Mouse (Mus musculus): ENCODE data around the gene Ppm1k.

Gene Ppm1k

DNA sequence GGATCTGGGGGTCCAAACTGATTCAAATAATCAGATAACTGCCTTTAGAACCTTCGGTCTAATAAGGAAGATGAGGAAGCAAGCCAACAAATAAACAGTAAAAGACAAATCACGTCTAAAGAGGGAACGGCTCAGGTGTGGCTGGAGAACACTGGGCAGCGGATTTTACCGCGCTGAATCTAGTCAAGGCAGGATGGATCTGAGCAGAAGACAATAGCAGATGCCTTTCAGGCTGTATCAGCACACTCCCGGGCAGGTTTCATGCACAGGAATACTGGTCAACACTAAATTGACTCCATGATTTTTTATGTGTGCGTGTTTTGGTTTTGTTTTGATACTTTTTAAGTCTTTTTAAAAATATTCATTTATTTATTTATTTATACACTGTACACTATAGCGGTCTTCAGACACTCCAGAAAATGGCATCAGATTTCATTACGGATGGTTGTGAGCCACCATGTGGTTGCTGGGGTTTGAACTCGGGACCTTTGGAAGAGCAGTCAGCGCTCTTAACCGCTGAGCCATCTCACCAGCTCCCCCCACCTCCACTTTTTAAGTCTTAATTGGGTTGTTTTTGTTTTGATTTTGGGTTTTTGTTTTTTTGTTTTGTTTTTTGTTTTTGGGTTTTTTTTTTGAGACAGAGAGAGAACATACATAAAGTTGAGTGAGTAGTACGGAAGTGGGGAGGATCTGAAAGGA is 852 bp upstream of the Ppm1k start:
- TF ChIP-seq CTCF (conservative IDR thresholded peaks at IDR 0.05; ENCODE audit: low read length) (no peak), POU5F1 (IDR thresholded peaks at IDR 0.05; ENCODE audit: borderline replicate concordance, low read length) (no peak), NANOG (IDR thresholded peaks at IDR 0.05; ENCODE audit: borderline replicate concordance, low read length) (no peak)
- peak overlapping the region; percentile 81 for H3K4me3 ChIP-seq (replicated peaks; ENCODE audit: low read length)
- 0 out of 2 replicates have a peak, but pooled peaks cover 3% of the 10 kb centered on the region for H3K27me3 ChIP-seq (ENCODE audit: insufficient read depth, low read length)
- H3K4me1 ChIP-seq (replicated peaks; ENCODE audit: low read depth, low read length), result peaks cover 16% of the 10 kb centered on the region
- H3K9me3 ChIP-seq (ENCODE audit: low read length), result no peaks in the 10 kb centered on the region
- no peaks in the 10 kb centered on the region for H3K36me3 ChIP-seq (ENCODE audit: insufficient read depth, low read length)

DNA sequence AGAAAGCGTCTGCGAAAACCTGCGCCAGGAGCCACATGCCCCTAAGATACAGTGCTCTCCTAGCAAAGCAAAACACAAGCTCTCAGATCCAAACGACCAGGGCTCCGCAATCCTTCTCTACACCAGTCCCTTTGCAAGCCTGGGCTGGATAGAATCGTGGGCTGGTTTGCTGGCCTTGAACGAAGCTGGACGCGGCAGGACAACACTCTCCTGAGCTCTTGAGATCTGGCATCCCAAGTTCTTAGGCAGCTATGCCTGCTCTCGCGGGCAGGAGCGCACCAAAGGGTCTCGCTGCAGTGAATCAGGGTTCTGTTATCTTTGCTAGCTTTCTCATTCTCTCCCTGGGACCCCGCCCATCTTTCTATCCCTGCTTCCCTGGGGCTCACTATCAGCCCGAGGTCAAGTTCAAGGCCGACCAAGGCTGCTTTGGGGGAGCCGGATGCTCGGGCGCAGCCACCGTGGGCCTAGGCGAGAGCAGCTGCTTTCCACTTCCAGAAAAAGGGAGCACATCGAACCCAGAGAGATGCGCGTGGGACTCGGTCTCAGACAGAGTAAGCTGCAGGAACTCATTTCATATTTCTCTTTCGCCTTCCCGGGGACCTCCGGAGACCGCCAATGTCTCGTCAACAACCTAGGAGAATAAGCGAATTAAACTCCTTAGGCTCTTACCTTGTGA is 519 bp downstream of the Ppm1k start:
- Histone ChIP-seq H3K4me3 (replicated peaks; ENCODE audit: low read length) (peak overlapping the region; percentile 81), H3K27me3 (ENCODE audit: insufficient read depth, low read length) (0 out of 2 replicates have a peak, but pooled peaks cover 3% of the 10 kb centered on the region)
- TF ChIP-seq NANOG (IDR thresholded peaks at IDR 0.05; ENCODE audit: borderline replicate concordance, low read length) (0 out of 2 replicates have a peak, but pooled peaks have one; percentile 8), POU5F1 (IDR thresholded peaks at IDR 0.05; ENCODE audit: borderline replicate concordance, low read length) (no peak)

DNA sequence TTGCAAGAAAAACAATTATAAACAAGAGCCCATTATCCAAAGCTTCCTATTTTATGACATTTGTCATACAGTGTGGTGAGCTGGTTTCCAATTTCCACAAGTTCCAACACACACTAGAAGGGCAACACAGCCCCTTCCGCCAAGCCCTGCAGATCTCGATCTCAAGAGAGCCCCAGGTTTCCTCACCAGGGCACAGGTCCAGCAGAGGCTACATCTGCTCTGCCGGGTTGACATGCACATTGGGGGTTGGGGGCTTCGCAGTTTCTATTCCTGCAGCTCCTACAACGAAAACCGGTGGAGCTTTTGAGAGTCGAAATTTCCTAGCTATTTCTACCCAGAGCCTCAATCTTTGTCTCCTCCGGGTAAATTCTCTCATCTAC is 1.0 kb downstream of the Ppm1k start:
- H3K4me3 ChIP-seq (replicated peaks; ENCODE audit: low read length), result peak overlapping the region; percentile 81
- H3K27me3 ChIP-seq (ENCODE audit: insufficient read depth, low read length), result 0 out of 2 replicates have a peak, but pooled peaks cover 3% of the 10 kb centered on the region
- no peaks in the 10 kb centered on the region for H3K36me3 ChIP-seq (ENCODE audit: insufficient read depth, low read length)
- H3K4me1 ChIP-seq (replicated peaks; ENCODE audit: low read depth, low read length), result peaks cover 16% of the 10 kb centered on the region
- TF ChIP-seq CTCF (conservative IDR thresholded peaks at IDR 0.05; ENCODE audit: low read length) (no peak), NANOG (IDR thresholded peaks at IDR 0.05; ENCODE audit: borderline replicate concordance, low read length) (no peak), POU5F1 (IDR thresholded peaks at IDR 0.05; ENCODE audit: borderline replicate concordance, low read length) (no peak)
- H3K9me3 ChIP-seq (ENCODE audit: low read length), result no peaks in the 10 kb centered on the region

More for the DNA sequence above, 519 bp downstream of the Ppm1k start:
- H3K36me3 ChIP-seq (ENCODE audit: insufficient read depth, low read length), result no peaks in the 10 kb centered on the region
- peaks cover 16% of the 10 kb centered on the region for H3K4me1 ChIP-seq (replicated peaks; ENCODE audit: low read depth, low read length)
- no peaks in the 10 kb centered on the region for H3K9me3 ChIP-seq (ENCODE audit: low read length)

DNA sequence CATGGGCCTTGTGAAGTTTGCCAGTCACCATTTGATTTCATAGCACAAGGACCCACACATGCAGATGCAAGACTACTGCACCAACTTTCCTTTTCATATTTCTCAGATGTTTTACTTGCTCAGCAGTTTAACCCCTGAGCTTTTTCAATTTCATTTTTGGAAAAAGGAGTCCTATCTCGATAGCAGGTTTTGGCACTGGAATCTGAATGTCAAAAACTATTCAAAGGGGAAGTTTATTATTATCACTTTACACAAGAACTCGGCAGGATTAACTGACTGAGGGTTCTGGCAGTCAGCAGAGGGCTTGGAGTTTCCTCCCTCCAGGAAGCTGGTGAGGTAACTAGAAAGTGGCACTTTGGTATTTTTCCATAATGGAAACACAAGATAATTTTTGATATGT is 1.9 kb downstream of the Ppm1k start:
- Histone ChIP-seq H3K4me3 (replicated peaks; ENCODE audit: low read length) (no peak overlapping the region), H3K4me1 (replicated peaks; ENCODE audit: low read depth, low read length) (peaks cover 16% of the 10 kb centered on the region), H3K36me3 (ENCODE audit: insufficient read depth, low read length) (no peaks in the 10 kb centered on the region), H3K27me3 (ENCODE audit: insufficient read depth, low read length) (0 out of 2 replicates have a peak, but pooled peaks cover 3% of the 10 kb centered on the region), H3K9me3 (ENCODE audit: low read length) (no peaks in the 10 kb centered on the region)
- TF ChIP-seq POU5F1 (IDR thresholded peaks at IDR 0.05; ENCODE audit: borderline replicate concordance, low read length) (no peak), NANOG (IDR thresholded peaks at IDR 0.05; ENCODE audit: borderline replicate concordance, low read length) (no peak), CTCF (conservative IDR thresholded peaks at IDR 0.05; ENCODE audit: low read length) (no peak)

DNA sequence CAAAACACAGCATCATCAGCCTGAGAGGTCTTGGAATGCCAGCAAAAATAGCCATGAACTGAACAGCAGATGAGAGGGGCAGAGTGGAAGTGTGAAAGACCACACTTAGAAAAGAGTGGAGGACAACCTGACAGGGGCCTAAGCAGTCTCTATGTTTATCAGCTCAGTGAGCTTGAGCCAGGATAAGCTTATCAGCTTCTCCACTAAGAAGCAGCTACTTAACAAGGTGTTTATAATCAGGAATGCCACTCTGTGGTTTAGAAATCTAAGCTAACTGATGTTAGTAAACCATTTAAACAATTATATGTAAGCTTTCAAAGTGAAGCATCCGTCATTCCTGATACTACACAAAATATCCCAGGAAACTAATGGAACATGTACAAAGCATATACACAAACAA is 3.2 kb downstream of the Ppm1k start:
- Histone ChIP-seq H3K9me3 (ENCODE audit: low read length) (no peaks in the 10 kb centered on the region), H3K4me1 (replicated peaks; ENCODE audit: low read depth, low read length) (peaks cover 16% of the 10 kb centered on the region), H3K27me3 (ENCODE audit: insufficient read depth, low read length) (0 out of 2 replicates have a peak, but pooled peaks cover 3% of the 10 kb centered on the region), H3K4me3 (replicated peaks; ENCODE audit: low read length) (no peak overlapping the region), H3K36me3 (ENCODE audit: insufficient read depth, low read length) (no peaks in the 10 kb centered on the region)
- no peak for TF ChIP-seq CTCF (conservative IDR thresholded peaks at IDR 0.05; ENCODE audit: low read length)
- no peak for TF ChIP-seq POU5F1 (IDR thresholded peaks at IDR 0.05; ENCODE audit: borderline replicate concordance, low read length)
- no peak for TF ChIP-seq NANOG (IDR thresholded peaks at IDR 0.05; ENCODE audit: borderline replicate concordance, low read length)

DNA sequence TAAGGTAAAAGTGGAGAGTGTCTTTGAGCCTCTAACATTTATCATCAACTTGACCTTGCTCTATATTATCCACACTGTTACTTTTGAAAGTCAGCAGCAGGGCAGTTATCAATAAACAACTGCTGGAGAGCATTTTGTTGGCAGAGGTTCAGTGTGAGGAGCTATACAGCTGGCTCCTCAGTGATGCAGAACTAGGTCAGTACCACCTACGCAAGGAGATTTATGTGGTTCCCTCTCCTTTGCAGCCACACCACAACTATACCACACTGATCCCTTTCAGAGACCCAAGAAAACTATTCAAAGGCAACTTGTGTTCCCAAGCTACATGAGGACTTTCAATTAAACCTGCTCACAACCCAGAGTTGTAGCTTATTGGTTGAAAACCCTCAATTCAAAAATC is 3.8 kb downstream of the Ppm1k start:
- TF ChIP-seq NANOG (IDR thresholded peaks at IDR 0.05; ENCODE audit: borderline replicate concordance, low read length) (no peak), CTCF (conservative IDR thresholded peaks at IDR 0.05; ENCODE audit: low read length) (no peak), POU5F1 (IDR thresholded peaks at IDR 0.05; ENCODE audit: borderline replicate concordance, low read length) (no peak)
- Histone ChIP-seq H3K4me3 (replicated peaks; ENCODE audit: low read length) (no peak overlapping the region), H3K4me1 (replicated peaks; ENCODE audit: low read depth, low read length) (peaks cover 16% of the 10 kb centered on the region), H3K27me3 (ENCODE audit: insufficient read depth, low read length) (0 out of 2 replicates have a peak, but pooled peaks cover 3% of the 10 kb centered on the region), H3K36me3 (ENCODE audit: insufficient read depth, low read length) (no peaks in the 10 kb centered on the region), H3K9me3 (ENCODE audit: low read length) (no peaks in the 10 kb centered on the region)

DNA sequence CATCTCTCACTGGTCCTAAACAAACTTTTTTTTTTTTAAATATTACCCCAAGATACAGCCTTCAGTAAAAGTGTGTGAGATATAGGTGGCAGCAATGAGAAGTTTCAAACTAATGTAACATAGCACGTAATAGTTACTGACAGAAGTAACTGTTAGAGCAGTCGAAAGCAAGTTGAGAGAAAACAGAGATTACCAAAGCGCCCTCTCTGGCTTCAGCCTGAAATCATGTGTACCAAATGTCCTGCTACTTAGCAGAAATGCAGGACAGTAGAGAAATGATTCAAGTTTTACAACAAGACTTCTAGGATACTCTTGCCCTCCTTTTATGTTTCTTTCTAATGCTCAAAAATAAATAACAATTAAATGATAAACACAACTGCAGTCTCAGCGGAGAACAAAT is 4.3 kb downstream of the Ppm1k start:
- TF ChIP-seq NANOG (IDR thresholded peaks at IDR 0.05; ENCODE audit: borderline replicate concordance, low read length) (no peak), CTCF (conservative IDR thresholded peaks at IDR 0.05; ENCODE audit: low read length) (no peak), POU5F1 (IDR thresholded peaks at IDR 0.05; ENCODE audit: borderline replicate concordance, low read length) (no peak)
- Histone ChIP-seq H3K4me1 (replicated peaks; ENCODE audit: low read depth, low read length) (peaks cover 16% of the 10 kb centered on the region), H3K27me3 (ENCODE audit: insufficient read depth, low read length) (0 out of 2 replicates have a peak, but pooled peaks cover 3% of the 10 kb centered on the region), H3K9me3 (ENCODE audit: low read length) (no peaks in the 10 kb centered on the region), H3K36me3 (ENCODE audit: insufficient read depth, low read length) (no peaks in the 10 kb centered on the region), H3K4me3 (replicated peaks; ENCODE audit: low read length) (no peak overlapping the region)

DNA sequence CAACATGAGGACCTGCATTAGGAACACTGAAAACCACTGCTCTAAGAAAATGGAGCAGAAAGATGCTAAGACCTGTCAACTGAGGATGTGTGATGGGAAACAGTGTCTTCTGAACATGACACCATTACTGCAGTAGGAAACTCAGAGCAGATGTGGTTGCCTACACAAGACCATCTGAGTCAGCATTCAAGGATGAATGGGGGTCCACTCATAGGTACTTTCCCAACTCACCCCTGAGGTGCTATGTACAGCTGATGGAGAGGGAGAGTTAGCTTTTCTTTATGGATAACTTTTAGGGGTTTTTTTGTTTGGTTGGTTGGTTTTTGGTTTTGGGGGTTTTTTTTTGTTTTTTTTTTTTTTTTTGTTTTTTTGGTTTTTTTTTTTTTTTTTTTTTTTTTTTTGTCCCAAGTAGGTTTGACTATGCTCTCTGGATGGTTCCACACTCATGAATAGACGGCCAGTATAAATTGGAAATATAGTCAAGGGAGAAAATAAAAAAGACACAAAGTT is 5.9 kb downstream of the Ppm1k start:
- Histone ChIP-seq H3K27me3 (ENCODE audit: insufficient read depth, low read length) (0 out of 2 replicates have a peak, but pooled peaks cover 3% of the 10 kb centered on the region), H3K9me3 (ENCODE audit: low read length) (no peaks in the 10 kb centered on the region), H3K4me3 (replicated peaks; ENCODE audit: low read length) (no peak overlapping the region), H3K36me3 (ENCODE audit: insufficient read depth, low read length) (no peaks in the 10 kb centered on the region), H3K4me1 (replicated peaks; ENCODE audit: low read depth, low read length) (peaks cover 10% of the 10 kb centered on the region)
- no peak for TF ChIP-seq CTCF (conservative IDR thresholded peaks at IDR 0.05; ENCODE audit: low read length)
- no peak for TF ChIP-seq NANOG (IDR thresholded peaks at IDR 0.05; ENCODE audit: borderline replicate concordance, low read length)
- TF ChIP-seq POU5F1 (IDR thresholded peaks at IDR 0.05; ENCODE audit: borderline replicate concordance, low read length), result no peak
